Mouse (Mus musculus) c-Kit-positive CD71-positive TER-119-positive erythroid progenitor cells, embryonic 14.5 days (primary cell): ENCODE results near the gene Pdlim4.
A peak's percentile ranks its signal among the peaks of the same experiment; 100 is the strongest.
"Not testable (repeated sequence)": the region's sequence is repeated elsewhere in the genome, so short reads cannot be mapped to it uniquely, and the experiment has no call there.

Experiments used
- DNase-seq: peaks from one replicate; pipeline ENCODE4 v3.0.0-alpha.2; 2013; ENCODE audit warnings: low spot score

Gene Pdlim4

GRCm38 (mm10) chr11:54060316-54060715 lies 8.5 kb downstream of the Pdlim4 start:
- DNase-seq = no peak

GRCm38 (mm10) chr11:54059526-54059925 lies 9.3 kb downstream of the Pdlim4 start:
- no peak for DNase-seq

- DNase-seq = no peak
These were observed 10.2 kb downstream of the Pdlim4 start for GRCm38 (mm10) chr11:54058643-54059042.

DNA sequence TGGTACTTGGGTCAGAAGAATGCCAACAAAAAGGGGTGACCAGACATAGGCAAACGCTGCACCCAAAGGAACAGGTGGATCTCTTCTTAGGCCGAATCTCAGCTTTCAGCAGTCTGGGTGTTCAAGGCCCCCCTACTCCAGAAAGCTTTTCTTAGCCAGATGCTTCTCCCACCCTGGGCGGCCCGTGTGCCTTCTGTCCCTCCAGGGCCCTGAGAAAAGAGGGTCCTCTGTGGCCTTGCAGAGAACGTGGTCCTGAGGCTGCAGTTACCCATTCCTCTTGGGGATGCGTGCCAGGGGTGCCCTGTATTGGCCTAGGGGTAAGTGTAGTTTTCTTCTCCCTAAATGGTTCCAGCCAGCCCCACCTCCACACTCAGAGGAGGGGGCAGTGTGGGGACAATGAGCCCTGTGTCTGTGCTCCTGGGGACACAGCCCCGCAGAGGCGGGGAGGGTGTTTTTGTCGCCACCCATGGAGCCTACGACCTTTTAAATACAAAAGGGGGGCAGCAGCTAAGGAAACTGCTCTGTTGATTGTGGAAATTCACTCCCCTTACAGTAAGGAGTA lies 10.7 kb downstream of the Pdlim4 start:
- DNase-seq = no peak

DNA sequence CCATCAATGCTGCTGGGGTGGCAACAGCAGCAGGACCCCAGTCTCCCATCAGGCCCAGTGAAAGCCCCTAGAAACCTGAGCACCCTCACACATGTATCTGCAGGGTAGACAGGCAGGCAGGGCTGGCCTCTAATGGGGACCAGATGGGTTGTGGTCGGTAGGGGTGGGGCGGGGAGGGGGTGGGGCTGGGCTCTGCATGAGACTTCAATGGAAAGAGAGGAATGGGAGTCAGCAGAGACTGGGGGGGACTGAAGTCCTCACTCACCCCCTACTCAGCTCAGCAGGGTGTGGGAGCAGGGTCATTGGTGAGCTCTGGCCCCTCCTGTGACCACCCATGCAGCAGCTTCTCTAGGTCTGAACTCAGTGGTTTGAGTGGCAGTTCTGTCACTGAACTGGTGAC lies 11.4 kb downstream of the Pdlim4 start:
- DNase-seq = no peak

GRCm38 (mm10) chr11:54056132-54056531 lies 12.7 kb downstream of the Pdlim4 start:
- no peak for DNase-seq

- DNase-seq = peak; percentile 74
These were observed 14.6 kb downstream of the Pdlim4 start for GRCm38 (mm10) chr11:54054257-54054656.

DNA sequence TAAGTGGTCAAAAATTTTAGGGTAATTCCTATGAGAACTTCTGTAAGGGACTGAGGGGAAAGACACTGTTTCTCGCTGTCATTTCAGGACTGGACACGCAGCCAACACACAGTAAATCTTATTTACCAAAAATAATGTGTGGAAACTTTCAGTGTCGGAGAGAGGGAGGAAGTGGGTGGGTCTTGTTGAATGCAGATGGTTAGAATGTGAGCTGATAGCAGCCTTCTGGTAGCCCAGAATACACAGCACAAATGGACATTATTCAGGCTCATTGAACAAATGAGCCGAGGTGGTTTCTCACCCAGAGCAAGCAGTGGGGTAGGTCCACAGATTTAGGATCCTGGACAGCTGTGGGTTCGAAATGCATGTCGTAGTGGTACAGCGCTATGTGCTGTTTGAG lies 15.7 kb downstream of the Pdlim4 start:
- no peak for DNase-seq

DNA sequence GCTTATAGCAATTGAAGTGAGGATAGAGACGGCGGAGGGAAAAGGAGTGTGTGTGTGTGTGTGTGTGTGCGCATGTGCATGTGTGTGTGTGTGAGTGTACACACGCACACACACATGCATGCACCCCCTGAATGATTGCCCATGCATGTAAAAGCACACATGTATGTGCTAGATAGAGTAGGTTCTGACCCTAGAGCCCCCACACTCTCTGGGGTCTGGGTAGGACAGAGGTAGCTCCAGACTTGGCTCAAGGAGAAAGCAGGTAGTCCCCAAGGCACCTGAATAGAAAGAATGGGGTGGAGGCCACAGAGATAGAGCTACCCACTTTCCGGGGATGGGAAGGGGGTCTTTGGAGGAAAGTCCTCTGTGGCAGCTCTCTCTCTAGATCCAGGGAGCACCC lies 16.7 kb downstream of the Pdlim4 start:
- DNase-seq = no peak

GRCm38 (mm10) chr11:54051161-54051560 lies 17.7 kb downstream of the Pdlim4 start:
- DNase-seq = no peak

GRCm38 (mm10) chr11:54050205-54050604 lies 18.6 kb downstream of the Pdlim4 start:
- DNase-seq = no peak

- no peak for DNase-seq
These were observed 28.1 kb downstream of the Pdlim4 start for GRCm38 (mm10) chr11:54040676-54041075.

- DNase-seq = not testable (repeated sequence)
These were observed 35.9 kb downstream of the Pdlim4 start for GRCm38 (mm10) chr11:54032872-54033271.

DNA sequence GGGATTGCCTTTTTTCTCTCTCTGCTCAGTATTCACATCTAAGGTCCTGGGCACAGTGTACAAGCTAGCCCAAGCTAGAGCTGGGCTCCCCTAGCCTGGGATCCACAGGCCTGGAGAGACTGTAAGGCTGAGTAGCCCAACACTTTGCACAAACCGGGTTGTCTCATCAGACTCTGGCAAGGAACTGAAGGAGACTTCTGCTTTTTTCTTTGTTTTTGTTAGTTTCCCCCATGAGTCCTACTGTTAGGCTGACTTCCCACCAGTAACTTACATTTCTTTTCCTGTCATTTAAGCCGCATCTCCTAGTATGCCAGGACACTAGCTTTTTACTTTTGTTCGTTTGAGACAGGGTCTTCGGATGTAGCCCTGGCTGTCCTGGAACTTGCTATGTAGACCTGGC lies 39.8 kb downstream of the Pdlim4 start:
- no peak for DNase-seq

- DNase-seq = peak; percentile 80
These were observed 40.5 kb downstream of the Pdlim4 start, which contains the start of gene Slc22a4 for GRCm38 (mm10) chr11:54028044-54028951. TSS of gene Slc22a4 (minus strand) at chr11:54028090.

GRCm38 (mm10) chr11:54027131-54028043 lies 41.4 kb downstream of the Pdlim4 start:
- no peak for DNase-seq

- peak; percentile 87 for DNase-seq
These were observed 42.2 kb downstream of the Pdlim4 start for GRCm38 (mm10) chr11:54026491-54027041.

DNA sequence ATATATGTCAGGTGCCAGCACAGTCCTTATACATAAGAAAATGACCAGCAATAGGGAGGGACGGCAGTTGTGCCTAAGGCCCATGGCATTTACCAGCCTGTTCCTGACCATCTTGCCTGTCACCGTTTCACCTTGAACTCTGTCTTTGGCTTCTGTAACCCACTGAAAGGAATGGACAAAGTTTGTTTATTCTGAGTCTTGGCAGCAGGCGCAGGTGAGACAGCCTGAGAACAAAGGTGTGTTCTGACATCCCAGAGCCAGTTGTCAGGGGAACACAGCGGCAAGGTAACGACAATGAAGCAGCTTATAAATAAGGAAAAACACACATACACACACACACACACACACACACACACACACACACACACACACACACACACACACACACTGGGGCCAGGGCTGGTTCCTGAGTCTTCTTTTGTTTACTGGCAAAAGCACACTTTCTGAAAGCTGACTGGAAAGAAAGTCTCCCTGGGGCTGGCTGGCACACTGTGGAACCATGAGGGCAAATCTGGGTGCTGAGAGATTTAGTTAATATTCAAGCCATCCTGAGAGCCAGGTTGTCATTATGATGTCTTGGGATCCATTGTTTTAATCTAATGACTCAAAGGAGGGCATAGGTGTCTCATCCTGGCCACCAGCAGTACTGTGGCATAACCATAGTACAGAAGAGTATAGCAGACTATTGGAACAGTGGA lies 47.3 kb downstream of the Pdlim4 start:
- DNase-seq = no peak

- DNase-seq = no peak
These were observed 49.7 kb downstream of the Pdlim4 start for GRCm38 (mm10) chr11:54018893-54019732.

GRCm38 (mm10) chr11:54017596-54017995 lies 51.2 kb downstream of the Pdlim4 start:
- no peak for DNase-seq
